ENCODE assay signal across 11 mouse cellular contexts in genomic region chr5:113888186-113888795, GRCm38 (mm10). TPM values are rescaled to one million over a fixed set of nuclear protein-coding genes. Genes with fewer than 3 reads are reported as not detected.
DNase-seq lines count a peak whose midpoint lies in the region; ATAC-seq and TF ChIP-seq lines count a peak whose summit lies in the region.
"Had no signal": no experiment of that assay in that cellular context is flagged by ENCODE, and none has a peak within 500 bp of the region (broad histone marks: within the 10 kb centered on the region; RNA-seq: fewer than 3 reads in every experiment).

No protein-coding gene starts in this region.

- no peak overlapping the region for H3K4me3 ChIP-seq in hindbrain, embryonic 10.5 days
- no peak overlapping the region for H3K4me3 ChIP-seq in hindbrain, embryonic 11.5 days (ENCODE audit: low read depth, low read length)
- H3K4me3 ChIP-seq in ES-Bruce4 (ENCODE audit: low read depth, low read length) = no peak overlapping the region
- H3K4me3 ChIP-seq in embryonic facial prominence, embryonic 12.5 days = no peak overlapping the region
- no peak overlapping the region for H3K4me3 ChIP-seq in liver, embryonic 12.5 days

- H3K27me3 ChIP-seq in hindbrain, embryonic 10.5 days (ENCODE audit: insufficient read depth, poor library complexity, severe bottlenecking) = no peaks in the 10 kb centered on the region
- H3K27me3 ChIP-seq in hindbrain, embryonic 11.5 days (ENCODE audit: control insufficient read depth, insufficient read depth, low read length) = no peaks in the 10 kb centered on the region
- H3K27me3 ChIP-seq in ES-Bruce4 (ENCODE audit: control insufficient read depth, insufficient read depth, low read length, poor library complexity, severe bottlenecking) = no peaks in the 10 kb centered on the region
- no peaks in the 10 kb centered on the region for H3K27me3 ChIP-seq in embryonic facial prominence, embryonic 12.5 days
- H3K27me3 ChIP-seq in liver, embryonic 12.5 days (replicated peaks) = no peaks in the 10 kb centered on the region

- no peak for TF ChIP-seq CTCF in ES-Bruce4 (IDR thresholded peaks at IDR 0.05; ENCODE audit: low read depth, low read length)

- no peaks in the 10 kb centered on the region for H3K9me3 ChIP-seq in hindbrain, embryonic 10.5 days
- no peaks in the 10 kb centered on the region for H3K9me3 ChIP-seq in hindbrain, embryonic 11.5 days (ENCODE audit: control insufficient read depth, low read length)
- no peaks in the 10 kb centered on the region for H3K9me3 ChIP-seq in ES-Bruce4 (replicated peaks; ENCODE audit: control insufficient read depth, insufficient read depth, low read length, poor library complexity, severe bottlenecking)
- no peaks in the 10 kb centered on the region for H3K9me3 ChIP-seq in embryonic facial prominence, embryonic 12.5 days
- H3K9me3 ChIP-seq in liver, embryonic 12.5 days (replicated peaks) = no peaks in the 10 kb centered on the region

- H3K27ac ChIP-seq in hindbrain, embryonic 10.5 days = peak overlapping the region; percentile 70
- no peak overlapping the region for H3K27ac ChIP-seq in hindbrain, embryonic 11.5 days (ENCODE audit: low read depth, low read length)
- H3K27ac ChIP-seq in ES-Bruce4 (ENCODE audit: insufficient read depth, low read length) = 0 out of 2 replicates have a peak overlapping the region, but pooled peaks have one; percentile 12
- H3K27ac ChIP-seq in embryonic facial prominence, embryonic 12.5 days = peak overlapping the region; percentile 69
- H3K27ac ChIP-seq in liver, embryonic 12.5 days = 0 out of 2 replicates have a peak overlapping the region, but pooled peaks have one; percentile 23

- H3K4me2 ChIP-seq in hindbrain, embryonic 11.5 days (replicated peaks; ENCODE audit: low read depth, low read length) = no peak overlapping the region
- no peak overlapping the region for H3K4me2 ChIP-seq in embryonic facial prominence, embryonic 12.5 days (replicated peaks)
- no peak overlapping the region for H3K4me2 ChIP-seq in liver, embryonic 12.5 days

- no peak for TF ChIP-seq EP300 in ES-Bruce4 (IDR thresholded peaks at IDR 0.05; ENCODE audit: insufficient read depth, low read depth, low read length)

- WGBS in hindbrain, embryonic 10.5 days = 91% methylated on average over 5 of the region's 5 CpGs
- 87% methylated on average over 5 of the region's 5 CpGs for WGBS in hindbrain, embryonic 11.5 days
- WGBS in embryonic facial prominence, embryonic 12.5 days = 82% methylated on average over 5 of the region's 5 CpGs
- WGBS in liver, embryonic 12.5 days (ENCODE audit: insufficient replicate concordance) = 81% methylated on average over 5 of the region's 5 CpGs

- no peak for ATAC-seq in hindbrain, embryonic 11.5 days (ENCODE audit: low FRiP score)
- ATAC-seq in embryonic facial prominence, embryonic 12.5 days (ENCODE audit: insufficient number of reproducible peaks, insufficient read depth, low FRiP score, low TSS enrichment) = no peak
- no peak for ATAC-seq in liver, embryonic 12.5 days

- no peak overlapping the region for H3K9ac ChIP-seq in hindbrain, embryonic 11.5 days (ENCODE audit: low read depth, low read length)
- no peak overlapping the region for H3K9ac ChIP-seq in ES-Bruce4 (ENCODE audit: low read depth, poor library complexity, severe bottlenecking)
- no peak overlapping the region for H3K9ac ChIP-seq in embryonic facial prominence, embryonic 12.5 days
- no peak overlapping the region for H3K9ac ChIP-seq in liver, embryonic 12.5 days

- DNase-seq in hindbrain, embryonic 10.5 days (ENCODE audit: low spot score) = no peak
- DNase-seq in hindbrain, embryonic 11.5 days (ENCODE audit: low spot score) = no peak
- no peak for DNase-seq in cerebellum, postnatal 36 days
- no peak for DNase-seq in urinary bladder, postnatal 14 days (ENCODE audit: low spot score)
- DNase-seq in thymus, postnatal 0 days (ENCODE audit: low spot score) = no peak
- DNase-seq: adrenal gland, postnatal 10 days; cerebellum, adult 18-20 months; thymus, postnatal 25 days had no signal

- peaks cover 8% of the 10 kb centered on the region; the same call in 1 of the 2 replicates for H3K36me3 ChIP-seq in hindbrain, embryonic 10.5 days
- H3K36me3 ChIP-seq in hindbrain, embryonic 11.5 days (ENCODE audit: control insufficient read depth, insufficient read depth, low read length) = no peaks in the 10 kb centered on the region
- H3K36me3 ChIP-seq in ES-Bruce4 (ENCODE audit: control insufficient read depth, insufficient read depth, low read length, poor library complexity, severe bottlenecking) = no peaks in the 10 kb centered on the region
- no peaks in the 10 kb centered on the region for H3K36me3 ChIP-seq in embryonic facial prominence, embryonic 12.5 days
- 0 out of 2 replicates have a peak, but pooled peaks cover 3% of the 10 kb centered on the region for H3K36me3 ChIP-seq in liver, embryonic 12.5 days

- TF ChIP-seq POLR2A in ES-Bruce4 (IDR thresholded peaks at IDR 0.05; ENCODE audit: insufficient read depth, low read length) = no peak

- peaks cover 70% of the 10 kb centered on the region for H3K4me1 ChIP-seq in hindbrain, embryonic 10.5 days (replicated peaks)
- peaks cover 20% of the 10 kb centered on the region for H3K4me1 ChIP-seq in hindbrain, embryonic 11.5 days (replicated peaks; ENCODE audit: control insufficient read depth, insufficient read depth, low read length)
- peaks cover 14% of the 10 kb centered on the region for H3K4me1 ChIP-seq in ES-Bruce4 (ENCODE audit: control insufficient read depth, insufficient read depth, low read length)
- peaks cover 39% of the 10 kb centered on the region for H3K4me1 ChIP-seq in embryonic facial prominence, embryonic 12.5 days
- peaks cover 76% of the 10 kb centered on the region for H3K4me1 ChIP-seq in liver, embryonic 12.5 days

RNA-seq across cellular contexts. Expression of gene Coro1c, which starts 20.3 kb away (rescaled TPM):
- 248 and 258 TPM in 2 replicates for polyA plus RNA-seq in hindbrain, embryonic 10.5 days (2016; fragmentation: Nextera tagmentation; extraction: Ambion mirVana)
- polyA plus RNA-seq in hindbrain, embryonic 11.5 days (2014; fragmentation: Nextera tagmentation; extraction: Ambion mirVana) = 192 and 230 TPM in 2 replicates
- 174 and 218 TPM in 2 replicates for polyA plus RNA-seq in ES-Bruce4 (2011; ENCODE audit: insufficient read depth, insufficient read length, low read depth, missing spikeins)
- polyA plus RNA-seq in embryonic facial prominence, embryonic 12.5 days (2016; fragmentation: Nextera tagmentation; extraction: Ambion mirVana) = 123 and 127 TPM in 2 replicates
- polyA plus RNA-seq in liver, embryonic 12.5 days (2016; fragmentation: Nextera tagmentation; extraction: Ambion mirVana) = 78.7 and 78.8 TPM in 2 replicates
- polyA plus RNA-seq in thymus, postnatal 0 days (2015; fragmentation: Nextera tagmentation; extraction: Ambion mirVana) = 71.3 and 75.3 TPM in 2 replicates

RNA-seq across cellular contexts. Expression of gene Selplg, which starts 55.8 kb away (rescaled TPM):
- 1.3 and 1.7 TPM in 2 replicates for polyA plus RNA-seq in hindbrain, embryonic 10.5 days (2016; fragmentation: Nextera tagmentation; extraction: Ambion mirVana)
- 0.96 and 1.0 TPM in 2 replicates for polyA plus RNA-seq in hindbrain, embryonic 11.5 days (2014; fragmentation: Nextera tagmentation; extraction: Ambion mirVana)
- polyA plus RNA-seq in ES-Bruce4 (2011; ENCODE audit: insufficient read depth, insufficient read length, low read depth, missing spikeins) = 0.72 and 1.9 TPM in 2 replicates
- polyA plus RNA-seq in embryonic facial prominence, embryonic 12.5 days (2016; fragmentation: Nextera tagmentation; extraction: Ambion mirVana) = 1.5 and 1.9 TPM in 2 replicates
- 10.8 and 11.6 TPM in 2 replicates for polyA plus RNA-seq in liver, embryonic 12.5 days (2016; fragmentation: Nextera tagmentation; extraction: Ambion mirVana)
- 205 and 252 TPM in 2 replicates for polyA plus RNA-seq in thymus, postnatal 0 days (2015; fragmentation: Nextera tagmentation; extraction: Ambion mirVana)

Comparison
In these comparisons a context has a peak if more than half of its experiments do, and no peak if none do; other contexts are left out.
1. RNA of gene Selplg, which starts 55.8 kb away (polyA plus RNA-seq): 205 to 252 TPM in thymus, postnatal 0 days; 10.8 to 11.6 TPM in liver, embryonic 12.5 days, 1.3 to 1.7 TPM in hindbrain, embryonic 10.5 days, 1.5 to 1.9 TPM in embryonic facial prominence, embryonic 12.5 days, 0.96 to 1.0 TPM in hindbrain, embryonic 11.5 days and 0.72 to 1.9 TPM in ES-Bruce4; every median in the first group is over 10 times any median in the second.